Mouse (Mus musculus) thymus, adult 2 months (tissue): ENCODE measurements around the gene Gm49601. TPM values are rescaled to one million over a fixed set of nuclear protein-coding genes. Genes with fewer than 3 reads are reported as not detected.

Source experiments
- DNase-seq: peaks from one replicate; pipeline ENCODE4 v3.0.0; 2021
- H3K27ac ChIP-seq: fragments of 200-500 bp; 2 replicates; pipeline ENCODE4 v1.5.1; 2012; ENCODE audit warnings: low read length, control low read depth; ENCODE audit not compliant: control insufficient read depth, insufficient read depth
- H3K27me3 ChIP-seq: fragments of 200-500 bp; 2 replicates; pipeline ENCODE4 v1.6.1; 2012; ENCODE audit warnings: mild to moderate bottlenecking, low read length, moderate library complexity, mixed read lengths; ENCODE audit not compliant: control insufficient read depth, insufficient read depth
- H3K36me3 ChIP-seq: fragments of 200-500 bp; 2 replicates; pipeline ENCODE4 v1.6.1; 2012; ENCODE audit warnings: mild to moderate bottlenecking, low read length, moderate library complexity; ENCODE audit not compliant: control insufficient read depth, insufficient read depth
- H3K4me1 ChIP-seq: fragments of 200-500 bp; replicated peaks from 2 replicates; pipeline ENCODE4 v1.6.1; 2012; ENCODE audit warnings: low read length; ENCODE audit not compliant: control insufficient read depth, insufficient read depth
- H3K4me3 ChIP-seq: fragments of 200-500 bp; 2 replicates; pipeline ENCODE4 v1.5.1; 2012; ENCODE audit warnings: mild to moderate bottlenecking, low read length, control low read depth, moderate library complexity; ENCODE audit not compliant: control insufficient read depth, insufficient read depth
- CTCF ChIP-seq: fragments of 200-500 bp; IDR thresholded peaks from 2 replicates; pipeline ENCODE4 v1.5.1; 2012; ENCODE audit warnings: mild to moderate bottlenecking, control low read depth, low read length, moderate library complexity, borderline replicate concordance; ENCODE audit not compliant: control insufficient read depth, poor library complexity, insufficient read depth; ENCODE audit errors: extremely low read depth
- POLR2A ChIP-seq: fragments of 200-500 bp; IDR thresholded peaks from 2 replicates; pipeline ENCODE4 v1.6.1; 2012; ENCODE audit warnings: mild to moderate bottlenecking, low read length, control low read depth, moderate library complexity; ENCODE audit not compliant: control insufficient read depth, poor library complexity, insufficient read depth; ENCODE audit errors: extremely low read depth
- WGBS: fragments of 180-500 bp; shearing (Covaris S2); methylation state at CpG from one replicate; pipeline ENCODE4 v1.1.7; 2018; 5-methylcytosine and 5-hydroxymethylcytosine counted together
- polyA plus RNA-seq: library from polyadenylated mRNA; depleted of rRNA; stranded (reverse); fragments of >200 nt; gene quantifications from 2 replicates; pipeline ENCODE4 v1.2.3, GENCODE M21; 2012; rRNA removed

The Gm49601 gene
- 0.88 and 0.93 TPM in 2 replicates for polyA plus RNA-seq

DNA sequence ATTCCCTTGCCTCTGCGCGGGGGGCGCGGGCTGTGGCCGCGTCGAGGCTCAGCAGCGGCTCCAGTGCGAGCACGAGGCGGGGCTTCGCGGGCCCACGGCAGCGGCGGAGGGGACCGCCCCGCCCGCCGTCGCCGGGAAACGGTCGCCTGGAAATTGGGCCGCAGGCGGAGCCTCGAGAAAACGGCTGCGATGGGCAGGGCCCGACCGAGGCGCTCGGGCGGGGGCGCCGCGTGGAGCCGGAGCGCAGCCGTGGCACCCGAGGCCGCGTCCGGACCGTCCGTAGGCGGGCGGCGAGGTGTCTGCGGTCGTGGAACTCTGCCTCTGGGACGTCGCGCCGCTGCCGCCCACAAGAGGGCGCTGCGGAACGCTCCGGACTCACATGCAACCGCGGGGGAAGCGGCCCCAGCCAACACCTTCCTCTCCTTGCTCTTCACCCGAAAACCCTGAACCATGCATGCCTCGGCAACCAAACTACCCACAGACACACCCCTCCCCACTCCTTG, at the start of gene Gm49601:
Gene Gm49601 (minus strand): TSS at position 52 of the 503 bp plus-strand sequence.
- under 1% methylated on average over 65 of the region's 65 CpGs for WGBS
- DNase-seq: peak; percentile 81

DNA sequence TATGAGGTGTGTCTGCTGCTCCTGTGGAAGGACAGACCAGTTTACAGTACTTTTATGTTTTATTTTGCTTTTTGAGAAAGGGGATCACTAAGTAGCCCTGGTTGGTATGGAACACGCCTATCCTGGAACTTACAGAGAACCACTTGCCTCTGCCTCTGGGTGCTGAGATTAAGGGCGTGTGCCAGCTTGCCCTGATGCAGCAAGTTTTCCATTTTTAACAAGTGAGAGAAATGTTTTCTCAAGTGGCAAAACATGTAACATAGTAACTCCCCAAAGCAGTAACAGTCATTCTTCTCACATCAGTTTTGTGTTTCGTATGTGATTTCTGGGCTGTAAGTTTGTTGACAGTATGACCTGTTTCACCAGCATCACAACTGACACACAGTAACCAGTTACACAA, 46.8 kb upstream of the Gm49601 start:
- Histone ChIP-seq H3K4me1 (no peaks in the 10 kb centered on the region), H3K36me3 (no peaks in the 10 kb centered on the region), H3K27me3 (no peaks in the 10 kb centered on the region), H3K27ac (no peak overlapping the region), H3K4me3 (no peak overlapping the region)
- 93% methylated on average over 3 of the region's 3 CpGs for WGBS
- no peak for TF ChIP-seq CTCF
- DNase-seq: no peak

More for the DNA sequence above, at the start of gene Gm49601:
- Histone ChIP-seq H3K36me3 (no peaks in the 10 kb centered on the region), H3K4me1 (peaks cover 21% of the 10 kb centered on the region), H3K27me3 (peaks cover 44% of the 10 kb centered on the region; the same call in 1 of the 2 replicates), H3K27ac (no peak within 1 kb of the TSS), H3K4me3 (peak within 1 kb of the TSS; percentile 45)
- peak; percentile 99 for TF ChIP-seq CTCF
- TF ChIP-seq POLR2A: no peak

DNA sequence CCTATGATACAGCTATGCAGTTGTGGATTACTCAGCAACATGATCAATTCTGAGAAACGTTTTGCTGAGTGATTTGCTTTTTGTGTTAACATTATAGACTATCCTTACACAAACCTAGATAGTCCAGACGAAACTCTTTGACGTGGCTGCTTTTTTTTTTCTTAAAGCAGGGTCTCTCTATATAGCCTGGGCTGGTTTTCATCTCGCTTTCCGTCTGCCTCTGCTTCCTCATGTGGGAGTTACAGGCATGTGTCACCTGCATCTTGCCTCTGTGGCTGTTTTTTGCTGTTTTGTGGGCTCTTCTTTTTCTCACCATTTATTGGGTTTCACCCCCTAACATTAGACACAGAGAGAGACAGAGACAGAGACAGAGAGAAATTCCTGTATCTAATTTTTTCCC, 45.8 kb upstream of the Gm49601 start:
- Histone ChIP-seq H3K36me3 (no peaks in the 10 kb centered on the region), H3K4me1 (no peaks in the 10 kb centered on the region), H3K4me3 (no peak overlapping the region), H3K27ac (no peak overlapping the region), H3K27me3 (no peaks in the 10 kb centered on the region)
- DNase-seq: no peak
- WGBS: 45% methylated on average over 5 of the region's 5 CpGs
- no peak for TF ChIP-seq POLR2A
- TF ChIP-seq CTCF: no peak

DNA sequence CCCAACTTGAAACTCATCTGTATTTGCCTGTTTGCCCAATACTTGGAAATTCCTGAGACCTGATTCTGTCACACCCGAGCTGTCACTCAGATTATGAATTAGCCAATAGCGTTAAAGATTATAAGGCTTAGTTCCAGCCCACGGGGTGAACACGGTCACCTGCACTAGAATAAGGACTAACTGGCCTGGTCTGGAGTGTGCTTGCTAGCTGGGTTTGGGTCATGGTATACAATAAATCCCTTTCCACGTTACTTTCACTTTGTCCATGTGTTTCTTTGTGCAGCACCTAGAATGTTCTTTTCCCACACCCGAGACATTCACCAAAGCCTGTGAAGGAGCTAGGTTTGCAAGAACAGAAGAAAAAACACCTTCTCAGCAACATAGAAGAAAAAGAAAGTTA, 43.7 kb upstream of the Gm49601 start:
- no peaks in the 10 kb centered on the region for H3K27me3 ChIP-seq
- TF ChIP-seq CTCF: no peak
- no peak for TF ChIP-seq POLR2A
- no peaks in the 10 kb centered on the region for H3K4me1 ChIP-seq
- no peak overlapping the region for H3K4me3 ChIP-seq
- 84% methylated on average over 6 of the region's 6 CpGs for WGBS
- no peak overlapping the region for H3K27ac ChIP-seq
- DNase-seq: no peak
- no peaks in the 10 kb centered on the region for H3K36me3 ChIP-seq

DNA sequence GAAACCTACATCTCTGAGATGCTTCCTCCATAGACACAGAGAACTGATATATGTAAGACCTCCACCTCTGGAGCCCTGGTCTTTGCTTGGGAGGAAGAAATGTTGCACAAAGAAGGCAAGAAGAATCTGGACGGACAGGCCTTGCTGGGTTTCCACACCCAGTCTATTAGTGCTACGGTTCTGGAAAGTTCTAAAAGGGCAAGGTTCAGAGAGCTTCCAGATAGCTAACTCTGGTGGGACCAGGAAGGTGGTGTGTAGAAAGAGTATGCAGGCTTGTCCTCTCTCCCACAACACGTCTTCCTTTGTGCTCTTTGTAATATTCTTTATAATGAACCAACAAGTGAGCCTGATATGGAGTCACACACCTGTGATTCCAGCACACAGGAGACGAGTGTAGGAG, 32.4 kb upstream of the Gm49601 start:
- 91% methylated on average over 4 of the region's 4 CpGs for WGBS
- Histone ChIP-seq H3K4me3 (no peak overlapping the region), H3K27me3 (no peaks in the 10 kb centered on the region), H3K36me3 (no peaks in the 10 kb centered on the region), H3K27ac (no peak overlapping the region), H3K4me1 (no peaks in the 10 kb centered on the region)
- TF ChIP-seq CTCF (no peak), POLR2A (no peak)
- no peak for DNase-seq

DNA sequence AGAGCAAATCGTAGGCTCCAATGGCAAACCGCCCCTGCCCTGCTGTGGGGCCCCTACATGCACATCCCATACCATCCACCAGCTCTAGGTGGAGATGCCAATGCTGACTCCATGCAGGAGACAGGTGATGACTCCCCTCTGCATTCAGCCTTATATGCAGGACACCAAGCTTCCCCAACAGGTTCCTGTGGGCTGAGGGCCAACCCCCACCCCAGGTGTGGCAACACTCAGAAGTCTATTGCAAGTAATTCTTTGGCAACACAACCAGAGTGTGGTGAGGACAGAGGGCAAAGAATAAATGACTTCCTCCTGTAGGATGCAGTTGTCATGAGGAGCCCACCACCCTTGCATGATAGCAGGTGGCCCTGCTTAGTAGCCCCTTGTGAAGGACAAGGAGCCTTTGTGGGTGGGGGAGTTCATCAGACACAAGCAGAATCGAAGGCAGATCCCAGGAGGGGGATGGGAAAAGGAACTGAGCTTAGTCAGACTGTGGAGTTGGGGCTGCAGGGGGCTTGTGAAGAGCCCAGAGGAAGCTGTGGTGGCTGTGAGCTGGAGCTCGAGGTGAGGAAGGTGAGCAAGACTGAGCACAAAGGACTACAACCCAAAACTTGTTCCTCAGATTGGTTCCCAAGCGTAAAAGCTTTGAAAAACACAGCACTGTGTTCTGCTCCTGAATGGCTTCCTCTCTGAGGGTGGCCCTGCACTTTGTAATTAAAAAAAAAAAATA, 29.3 kb upstream of the Gm49601 start:
- H3K4me1 ChIP-seq: no peaks in the 10 kb centered on the region
- no peaks in the 10 kb centered on the region for H3K27me3 ChIP-seq
- no peak overlapping the region for H3K27ac ChIP-seq
- no peak overlapping the region for H3K4me3 ChIP-seq
- no peaks in the 10 kb centered on the region for H3K36me3 ChIP-seq
- WGBS: 29% methylated on average over 5 of the region's 5 CpGs
- no peak for DNase-seq
- TF ChIP-seq POLR2A: no peak
- TF ChIP-seq CTCF: no peak
